Mouse (Mus musculus) lung, postnatal 25 days (tissue): ENCODE measurements at regions not wholly inside any gene's neighbourhood (a gene's known extent, or its start where the extent isn't known, plus 50 kb on each side); places are given as distances from the start of the nearest gene placed in this dataset.
A peak's percentile ranks its signal among the peaks of the same experiment; 100 is the strongest.
"Not testable (repeated sequence)": the region's sequence is repeated elsewhere in the genome, so short reads cannot be mapped to it uniquely, and the experiment has no call there.

ENCODE experiments used
- DNase-seq: peaks from one replicate; pipeline ENCODE4 v3.0.0; 2022; ENCODE audit warnings: low spot score

- no peak for DNase-seq
These were observed 142.3 kb upstream of the Rack1 start for GRCm38 (mm10) chr11:48657851-48658250.

GRCm38 (mm10) chr11:48661641-48662040 is 138.5 kb upstream of the Rack1 start:
- no peak for DNase-seq

- DNase-seq, result no peak
These were observed 115.3 kb upstream of the Rack1 start for GRCm38 (mm10) chr11:48684781-48685314.

- DNase-seq, result no peak
These were observed 110.1 kb upstream of the Rack1 start for GRCm38 (mm10) chr11:48690070-48690469.

- DNase-seq, result no peak
These were observed 103.8 kb upstream of the Rack1 start for GRCm38 (mm10) chr11:48696352-48696751.

- DNase-seq, result no peak
These were observed 102.9 kb upstream of the Rack1 start for GRCm38 (mm10) chr11:48697191-48697590.

- no peak for DNase-seq
These were observed 92.9 kb upstream of the Rack1 start for GRCm38 (mm10) chr11:48707192-48707591.

GRCm38 (mm10) chr11:48710972-48711371 is 89.2 kb upstream of the Rack1 start:
- no peak for DNase-seq

GRCm38 (mm10) chr11:48724068-48724467 is 76.1 kb upstream of the Rack1 start:
- no peak for DNase-seq

GRCm38 (mm10) chr11:48730826-48731225 is 69.3 kb upstream of the Rack1 start:
- not testable (repeated sequence) for DNase-seq

- DNase-seq, result peak; percentile 28
These were observed 53.6 kb upstream of the Rack1 start for GRCm38 (mm10) chr11:48746503-48746902.

GRCm38 (mm10) chr11:48748066-48748465 is 52.1 kb upstream of the Rack1 start:
- DNase-seq, result peak; percentile 26
